Mouse (Mus musculus): ENCODE measurements around the gene Mllt1. TPM values are rescaled to one million over a fixed set of nuclear protein-coding genes. Genes with fewer than 3 reads are reported as not detected.

Mllt1 gene
- total and polyA plus RNA-seq, 3 experiments, result 25.0 to 63.0 TPM; not detected in 1

DNA sequence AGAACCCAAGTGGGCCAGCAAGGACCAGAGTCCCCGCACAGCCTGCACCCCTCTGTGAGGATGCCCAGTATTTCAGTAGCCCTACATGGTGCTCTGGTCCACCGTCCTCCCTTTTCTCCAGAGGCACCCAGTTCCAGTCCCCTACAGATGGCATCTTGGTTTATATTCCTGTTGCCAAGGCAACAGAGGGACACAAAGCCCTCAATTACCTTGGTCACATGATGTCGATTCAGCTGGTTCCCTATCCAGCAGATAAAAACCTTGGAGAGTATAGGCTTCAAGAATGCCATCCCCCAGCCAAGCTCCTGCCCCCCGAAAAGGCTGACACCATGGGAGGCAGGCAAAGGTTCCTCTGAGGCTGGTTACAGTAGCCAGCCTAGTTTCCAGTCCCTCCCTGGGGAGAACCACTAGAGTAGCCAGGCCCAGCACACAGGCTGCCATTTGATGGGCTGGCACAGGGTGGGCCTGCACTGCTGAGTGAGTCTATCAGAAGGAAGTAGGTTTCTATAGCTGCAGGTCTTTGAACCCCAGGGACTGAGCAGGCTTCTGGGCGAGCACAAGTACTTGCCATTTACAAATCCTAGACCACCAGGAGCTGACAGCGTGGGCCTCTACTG lies 38.6 kb downstream of the Mllt1 start:
- Histone ChIP-seq H3K4me3 (ENCODE audit: control insufficient read depth in 1 of 2, insufficient read depth in 1 of 2, low read depth in 2 of 2, low read length in 2 of 2) (no peak overlapping the region), H3K36me3 (ENCODE audit: control insufficient read depth in 1 of 2, insufficient read depth in 2 of 2, low read length in 2 of 2) (no peaks in the 10 kb centered on the region; a peak in 2 of 4 replicates), H3K4me1 (ENCODE audit: control insufficient read depth in 1 of 2, insufficient read depth in 2 of 2, low read length in 2 of 2) (no peaks in the 10 kb centered on the region)

DNA sequence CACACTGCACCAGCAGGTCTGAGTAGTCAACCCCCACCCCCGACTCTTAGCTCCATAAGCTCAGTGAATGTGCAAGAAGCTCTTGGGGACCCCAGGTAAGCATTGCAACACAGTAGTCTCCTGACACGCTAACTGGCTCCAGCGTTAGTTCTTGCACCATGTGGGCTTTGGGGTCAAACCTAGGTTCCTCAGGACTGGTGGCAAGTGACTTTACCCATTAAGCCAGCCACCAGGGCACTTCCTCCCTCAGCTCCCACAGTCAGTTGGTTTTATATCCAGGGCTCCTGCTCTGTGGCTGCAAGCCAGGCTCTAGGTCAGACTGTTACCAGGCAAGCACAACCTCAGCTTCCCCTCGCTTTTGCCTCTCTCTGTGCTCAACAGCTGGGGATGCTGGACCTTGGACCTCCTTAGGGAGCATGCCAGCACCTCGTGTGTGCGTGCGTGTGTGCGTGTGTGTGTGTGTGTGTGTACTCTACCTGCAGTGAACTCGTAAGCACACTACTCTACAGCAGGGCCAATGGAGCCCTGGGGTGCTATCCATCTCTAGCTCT lies 39.8 kb downstream of the Mllt1 start:
- Histone ChIP-seq H3K79me2 (ENCODE audit: control insufficient read depth, insufficient read depth, low read length, poor library complexity) (no peaks in the 10 kb centered on the region), H3K4me1 (ENCODE audit: control insufficient read depth in 1 of 2, insufficient read depth in 2 of 2, low read length in 2 of 2) (peaks cover 0 to under 1% of the 10 kb centered on the region in 2 experiments; a peak in 1 of 4 replicates), H3K9ac (ENCODE audit: control insufficient read depth, low read depth, low read length, poor library complexity, severe bottlenecking) (no peak overlapping the region), H3K4me3 (ENCODE audit: control insufficient read depth in 1 of 2, insufficient read depth in 1 of 2, low read depth in 2 of 2, low read length in 2 of 2) (no peak overlapping the region), H3K27ac (ENCODE audit: control insufficient read depth, low read depth, low read length) (no peak overlapping the region), H3K9me3 (replicated peaks; ENCODE audit: insufficient read depth, low read length) (no peaks in the 10 kb centered on the region), H3K27me3 (ENCODE audit: control insufficient read depth in 1 of 2, insufficient read depth in 2 of 2, low read length in 2 of 2) (no peaks in the 10 kb centered on the region), H3K36me3 (ENCODE audit: control insufficient read depth in 1 of 2, insufficient read depth in 2 of 2, low read length in 2 of 2) (no peaks in the 10 kb centered on the region; a peak in 3 of 4 replicates)
- DNase-seq (ENCODE audit: low read depth, low spot score), result no peak
- no peak for TF ChIP-seq ETS1 (IDR thresholded peaks at IDR 0.05; ENCODE audit: low read depth, low read length)
- no peak for TF ChIP-seq ZC3H11A (IDR thresholded peaks at IDR 0.05; ENCODE audit: low read depth, low read length)
- TF ChIP-seq MAZ (IDR thresholded peaks at IDR 0.05; ENCODE audit: low read depth, low read length), result no peak
- TF ChIP-seq USF1 (IDR thresholded peaks at IDR 0.05; ENCODE audit: low read depth, low read length), result no peak
- no peak for TF ChIP-seq ZNF384 (IDR thresholded peaks at IDR 0.05; ENCODE audit: low read depth, low read length)
- no peak for TF ChIP-seq NRF1 (IDR thresholded peaks at IDR 0.05; ENCODE audit: insufficient read depth, low read depth, low read length, poor library complexity, severe bottlenecking)
- no peak for TF ChIP-seq MEF2A (IDR thresholded peaks at IDR 0.05; ENCODE audit: extremely low read depth, insufficient replicate concordance, low read depth, low read length, poor library complexity, severe bottlenecking)
- no peak for TF ChIP-seq CTCF (IDR thresholded peaks at IDR 0.05 in 2 of 3, conservative IDR thresholded peaks at IDR 0.05 in 1 of 3; ENCODE audit: control insufficient read depth in 1 of 3, insufficient read depth in 1 of 3, low read depth in 2 of 3, low read length in 3 of 3, poor library complexity in 1 of 3, severe bottlenecking in 1 of 3)
- TF ChIP-seq NELFE (IDR thresholded peaks at IDR 0.05; ENCODE audit: low read depth, low read length), result no peak

More for the DNA sequence above, 38.6 kb downstream of the Mllt1 start:
- H3K27ac ChIP-seq (ENCODE audit: control insufficient read depth, low read depth, low read length), result no peak overlapping the region
- TF ChIP-seq POLR2AphosphoS2 (IDR thresholded peaks at IDR 0.05; ENCODE audit: low read length) (no peak), SMC3 (IDR thresholded peaks at IDR 0.05; ENCODE audit: low read depth, low read length) (no peak), ZC3H11A (IDR thresholded peaks at IDR 0.05; ENCODE audit: low read depth, low read length) (no peak), RCOR1 (IDR thresholded peaks at IDR 0.05; ENCODE audit: low read depth, low read length) (no peak), CHD2 (IDR thresholded peaks at IDR 0.05; ENCODE audit: low read length) (no peak), MAFK (IDR thresholded peaks at IDR 0.05; ENCODE audit: borderline replicate concordance, low read depth, low read length) (no peak), MYC (IDR thresholded peaks at IDR 0.05; ENCODE audit: low read depth, low read length) (no peak), NRF1 (IDR thresholded peaks at IDR 0.05; ENCODE audit: insufficient read depth, low read depth, low read length, poor library complexity, severe bottlenecking) (no peak), ELF1 (IDR thresholded peaks at IDR 0.05; ENCODE audit: low read depth, low read length) (no peak), UBTF (IDR thresholded peaks at IDR 0.05; ENCODE audit: borderline replicate concordance, insufficient read depth, low read depth, low read length) (no peak), POLR2AphosphoS5 (IDR thresholded peaks at IDR 0.05; ENCODE audit: borderline replicate concordance, low read depth, low read length) (no peak), GABPA (IDR thresholded peaks at IDR 0.05; ENCODE audit: low read depth, low read length) (no peak), RAD21 (IDR thresholded peaks at IDR 0.05; ENCODE audit: low read depth, low read length) (no peak), JUND (IDR thresholded peaks at IDR 0.05; ENCODE audit: low read depth, low read length) (no peak), MXI1 (IDR thresholded peaks at IDR 0.05; ENCODE audit: low read depth, low read length) (no peak)
- DNase-seq (ENCODE audit: low read depth, low spot score), result no peak
- no peaks in the 10 kb centered on the region for H3K27me3 ChIP-seq (ENCODE audit: control insufficient read depth in 1 of 2, insufficient read depth in 2 of 2, low read length in 2 of 2)
- H3K79me2 ChIP-seq (ENCODE audit: control insufficient read depth, insufficient read depth, low read length, poor library complexity), result no peaks in the 10 kb centered on the region
- no peak overlapping the region for H3K9ac ChIP-seq (ENCODE audit: control insufficient read depth, low read depth, low read length, poor library complexity, severe bottlenecking)
- H3K9me3 ChIP-seq (replicated peaks; ENCODE audit: insufficient read depth, low read length), result no peaks in the 10 kb centered on the region
